Mouse (Mus musculus): ENCODE results near the gene Gm5105.

- TF ChIP-seq TAL1 (IDR thresholded peaks at IDR 0.05; ENCODE audit: low read length), result no peak
- no peak for TF ChIP-seq GATA1 (IDR thresholded peaks at IDR 0.05; ENCODE audit: low read length)
These were observed 915 bp upstream of the Gm5105 start for GRCm38 (mm10) chr3:138068103-138068502.
